Mouse (Mus musculus): ENCODE measurements around the gene Twf2. TPM values are rescaled to one million over a fixed set of nuclear protein-coding genes. Genes with fewer than 3 reads are reported as not detected.

Twf2 gene
- polyA plus RNA-seq (2016; fragmentation: Nextera tagmentation; extraction: Ambion mirVana), result 34.7 and 35.9 TPM in 2 replicates

DNA sequence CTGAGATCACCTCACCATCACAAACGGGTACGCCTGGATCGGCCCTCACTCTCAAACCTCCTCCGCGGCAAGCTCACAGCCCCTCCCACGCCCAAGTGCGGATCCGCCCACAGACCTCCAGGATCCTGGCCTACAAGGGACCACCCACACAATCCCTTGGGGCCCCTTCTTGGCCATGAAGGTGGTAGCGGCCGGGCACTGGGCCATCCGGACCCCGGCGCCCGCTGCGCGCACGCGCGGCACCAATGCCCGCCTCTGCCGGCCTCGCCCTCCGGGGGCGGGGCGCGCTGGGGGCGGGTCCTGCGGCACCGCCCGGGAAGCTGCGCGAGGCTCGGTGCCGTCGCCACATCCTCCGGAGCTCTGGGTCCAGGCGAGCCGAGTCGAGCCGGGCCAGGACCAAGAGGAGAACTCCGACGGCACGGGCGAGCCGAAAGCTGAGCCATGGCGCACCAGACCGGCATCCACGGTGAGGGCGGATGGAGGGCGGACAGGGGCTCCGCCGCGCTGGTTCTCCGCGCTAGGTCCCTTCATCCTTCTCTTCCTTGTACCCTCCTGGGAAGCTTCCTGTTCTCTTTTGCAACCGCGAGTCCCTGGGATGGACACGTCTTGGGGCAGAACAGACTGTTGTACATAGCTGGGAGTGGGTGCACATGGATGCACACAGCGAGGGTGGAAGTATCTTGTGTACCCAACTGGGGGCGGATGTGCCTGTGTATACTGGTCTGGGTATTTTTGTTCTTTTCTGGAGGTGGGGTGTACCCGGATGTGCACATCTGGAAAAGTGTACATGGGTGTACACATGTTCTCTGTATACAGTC lies at the start of gene Twf2:
TSS of gene Twf2 (plus strand) at position 290 of the 818 bp plus-strand sequence.
- Histone ChIP-seq H3K4me1 (peaks cover 66% of the 10 kb centered on the region), H3K27me3 (replicated peaks) (no peaks in the 10 kb centered on the region), H3K4me3 (peak within 1 kb of the TSS; percentile 66), H3K9ac (peak within 1 kb of the TSS; percentile 65), H3K4me2 (peak within 1 kb of the TSS; percentile 92), H3K27ac (peak within 1 kb of the TSS; percentile 63), H3K36me3 (peaks cover 3% of the 10 kb centered on the region; the same call in 1 of the 2 replicates), H3K9me3 (replicated peaks) (no peaks in the 10 kb centered on the region)
- ATAC-seq, result peak; percentile 87
- 3% methylated on average over 61 of the region's 61 CpGs for WGBS (ENCODE audit: insufficient replicate concordance)

DNA sequence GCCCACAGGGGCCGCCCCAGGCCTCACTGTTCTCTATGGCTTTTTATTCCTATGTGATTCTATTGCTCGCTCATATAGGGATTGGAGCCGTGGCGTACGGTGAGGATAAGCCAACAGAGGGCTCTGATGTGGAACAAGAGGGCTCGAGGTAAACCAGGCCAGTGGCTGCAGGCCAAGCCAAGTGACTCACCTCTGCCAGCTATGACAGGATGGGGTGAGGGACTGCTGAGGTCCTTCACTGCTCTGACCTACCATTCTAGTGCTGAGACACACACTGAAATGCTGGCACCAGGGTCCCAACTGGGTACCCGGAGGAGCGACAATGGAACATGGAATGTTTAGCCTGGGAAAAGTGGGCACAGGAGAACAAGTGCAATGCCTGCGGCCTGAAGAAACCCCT lies 48.8 kb upstream of the Twf2 start:
- Histone ChIP-seq H3K36me3 (no peaks in the 10 kb centered on the region), H3K27ac (no peak overlapping the region), H3K4me2 (no peak overlapping the region), H3K9ac (no peak overlapping the region), H3K9me3 (replicated peaks) (no peaks in the 10 kb centered on the region), H3K4me3 (no peak overlapping the region), H3K4me1 (0 out of 2 replicates have a peak, but pooled peaks cover 6% of the 10 kb centered on the region), H3K27me3 (replicated peaks) (peaks cover 33% of the 10 kb centered on the region)
- WGBS (ENCODE audit: insufficient replicate concordance), result 75% methylated on average over 9 of the region's 9 CpGs
- ATAC-seq, result no peak

DNA sequence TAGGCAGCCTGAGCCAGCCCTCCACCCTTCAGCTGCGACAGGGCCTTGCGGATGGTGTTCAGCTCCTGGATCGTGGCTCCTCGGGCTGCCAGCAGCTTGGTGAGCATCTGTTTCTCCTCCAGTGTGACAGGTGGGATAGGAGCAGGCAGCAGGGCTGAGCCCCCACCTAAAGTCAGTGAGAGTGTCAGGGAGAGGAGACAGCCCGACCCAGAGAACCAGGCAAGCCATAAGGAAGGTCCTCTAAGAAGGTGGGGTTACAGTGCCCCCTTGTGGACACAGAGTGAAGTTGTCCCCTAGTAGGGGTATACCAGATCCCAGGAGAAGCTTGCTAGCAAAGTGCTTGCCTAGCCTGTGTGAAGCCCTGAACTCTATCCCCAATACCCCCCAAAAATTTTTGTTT lies 46.5 kb upstream of the Twf2 start:
- no peak for ATAC-seq
- Histone ChIP-seq H3K9ac (no peak overlapping the region), H3K4me1 (peaks cover 12% of the 10 kb centered on the region), H3K36me3 (no peaks in the 10 kb centered on the region), H3K27me3 (replicated peaks) (peaks cover 10% of the 10 kb centered on the region), H3K4me3 (no peak overlapping the region), H3K9me3 (replicated peaks) (no peaks in the 10 kb centered on the region), H3K4me2 (peak overlapping the region; percentile 27), H3K27ac (no peak overlapping the region)
- 70% methylated on average over 5 of the region's 5 CpGs for WGBS (ENCODE audit: insufficient replicate concordance)

DNA sequence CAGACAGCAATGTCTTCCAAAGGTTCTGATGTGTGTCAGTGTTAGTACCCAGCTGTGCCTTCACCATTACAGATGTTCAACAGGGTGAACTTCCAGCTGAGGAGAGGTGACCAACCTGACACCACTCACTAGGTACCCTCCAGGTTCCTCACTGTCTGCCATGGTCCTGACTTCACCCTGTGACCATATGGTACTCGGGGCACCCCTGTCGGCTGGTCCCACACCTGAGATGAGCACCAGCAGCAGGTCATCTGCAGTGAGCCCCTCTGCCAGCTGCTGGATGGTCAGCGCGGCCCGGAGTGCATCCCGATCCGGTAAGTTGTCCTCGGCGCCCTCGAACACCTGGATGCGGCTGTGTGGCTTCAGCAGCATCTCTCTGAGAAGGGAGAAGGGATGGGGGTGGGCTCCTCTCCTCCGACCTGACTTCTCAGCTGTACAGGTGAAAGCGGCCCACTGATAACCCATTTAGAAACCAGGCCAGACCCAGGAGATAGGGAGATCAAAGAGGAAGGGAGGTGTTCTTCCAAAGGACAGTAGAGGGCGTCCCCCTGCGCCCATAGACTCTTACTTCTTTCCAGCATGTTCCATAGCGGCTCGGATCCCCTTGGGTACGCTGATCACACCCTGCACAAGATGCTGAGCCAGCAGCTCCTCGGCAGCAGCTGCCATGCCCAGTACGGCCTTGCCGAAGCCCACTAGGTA lies 45.8 kb upstream of the Twf2 start:
- no peak; the same call in 1 of the 2 replicates for ATAC-seq
- peak overlapping the region; percentile 32 for H3K4me3 ChIP-seq

GRCm38 (mm10) chr9:106157623-106157925 lies 45.3 kb upstream of the Twf2 start:
- Histone ChIP-seq H3K4me2 (peak overlapping the region; percentile 46), H3K4me3 (peak overlapping the region; percentile 32), H3K4me1 (peaks cover 12% of the 10 kb centered on the region), H3K9ac (0 out of 2 replicates have a peak overlapping the region, but pooled peaks have one; percentile 42), H3K36me3 (no peaks in the 10 kb centered on the region), H3K27ac (peak overlapping the region; percentile 59; the same call in 1 of the 2 replicates), H3K9me3 (replicated peaks) (no peaks in the 10 kb centered on the region), H3K27me3 (replicated peaks) (peaks cover 2% of the 10 kb centered on the region; the same call in 1 of the 2 replicates)
- WGBS (ENCODE audit: insufficient replicate concordance), result 76% methylated on average over 10 of the region's 10 CpGs
- peak; percentile 23; the same call in 1 of the 2 replicates for ATAC-seq

More for the DNA sequence above, 45.8 kb upstream of the Twf2 start:
- 75% methylated on average over 21 of the region's 21 CpGs for WGBS (ENCODE audit: insufficient replicate concordance)
- H3K27ac ChIP-seq, result peak overlapping the region; percentile 59; the same call in 1 of the 2 replicates
- H3K9ac ChIP-seq, result 0 out of 2 replicates have a peak overlapping the region, but pooled peaks have one; percentile 42
- no peaks in the 10 kb centered on the region for H3K36me3 ChIP-seq
- H3K27me3 ChIP-seq (replicated peaks), result peaks cover 4% of the 10 kb centered on the region
- peaks cover 12% of the 10 kb centered on the region for H3K4me1 ChIP-seq
- peak overlapping the region; percentile 46 for H3K4me2 ChIP-seq
- H3K9me3 ChIP-seq (replicated peaks), result no peaks in the 10 kb centered on the region

DNA sequence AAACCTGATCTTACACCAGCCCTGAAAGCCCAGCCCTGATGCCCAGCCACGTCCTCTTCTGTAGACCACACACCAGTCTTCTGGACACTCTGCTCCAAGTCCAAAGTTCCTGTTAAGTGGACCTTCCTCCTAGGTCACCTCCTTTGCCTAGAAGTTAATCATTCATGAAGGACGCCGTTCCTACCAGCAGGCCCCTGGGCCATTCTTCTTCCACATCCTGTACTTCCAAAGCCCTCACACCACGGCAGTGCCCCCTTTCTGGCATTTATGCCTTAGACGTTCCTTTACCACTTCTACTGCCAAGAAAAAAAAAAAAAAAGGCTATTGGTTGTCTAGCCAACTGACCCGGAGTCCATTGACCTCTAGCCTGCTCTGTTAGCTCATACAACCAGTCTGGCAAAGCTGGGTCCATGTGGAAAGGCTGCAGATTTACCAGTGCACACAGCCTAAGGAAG lies 44.8 kb upstream of the Twf2 start, which contains the start of gene Glyctk:
TSS of gene Glyctk (minus strand) at position 102 of the 455 bp plus-strand sequence.
- peaks cover 3% of the 10 kb centered on the region; the same call in 1 of the 2 replicates for H3K27me3 ChIP-seq (replicated peaks)
- 0 out of 2 replicates have a peak within 1 kb of the TSS, but pooled peaks have one; percentile 42 for H3K9ac ChIP-seq
- WGBS (ENCODE audit: insufficient replicate concordance), result 67% methylated on average over 6 of the region's 6 CpGs
- no peaks in the 10 kb centered on the region for H3K36me3 ChIP-seq
- H3K4me2 ChIP-seq, result peak within 1 kb of the TSS; percentile 46
- no peaks in the 10 kb centered on the region for H3K9me3 ChIP-seq (replicated peaks)
- peak within 1 kb of the TSS; percentile 62 for H3K27ac ChIP-seq
- peak; percentile 34 for ATAC-seq
- peaks cover 12% of the 10 kb centered on the region for H3K4me1 ChIP-seq
- peak within 1 kb of the TSS; percentile 32 for H3K4me3 ChIP-seq

GRCm38 (mm10) chr9:106159237-106159636 lies 43.7 kb upstream of the Twf2 start:
- H3K4me1 ChIP-seq, result peaks cover 12% of the 10 kb centered on the region
- no peak overlapping the region for H3K27ac ChIP-seq
- ATAC-seq, result no peak
- peak overlapping the region; percentile 74 for H3K4me2 ChIP-seq
- 81% methylated on average over 9 of the region's 9 CpGs for WGBS (ENCODE audit: insufficient replicate concordance)
- H3K36me3 ChIP-seq, result no peaks in the 10 kb centered on the region
- H3K9ac ChIP-seq, result no peak overlapping the region
- H3K9me3 ChIP-seq (replicated peaks), result no peaks in the 10 kb centered on the region
- H3K27me3 ChIP-seq (replicated peaks), result 0 out of 2 replicates have a peak, but pooled peaks cover 3% of the 10 kb centered on the region
- no peak overlapping the region for H3K4me3 ChIP-seq

DNA sequence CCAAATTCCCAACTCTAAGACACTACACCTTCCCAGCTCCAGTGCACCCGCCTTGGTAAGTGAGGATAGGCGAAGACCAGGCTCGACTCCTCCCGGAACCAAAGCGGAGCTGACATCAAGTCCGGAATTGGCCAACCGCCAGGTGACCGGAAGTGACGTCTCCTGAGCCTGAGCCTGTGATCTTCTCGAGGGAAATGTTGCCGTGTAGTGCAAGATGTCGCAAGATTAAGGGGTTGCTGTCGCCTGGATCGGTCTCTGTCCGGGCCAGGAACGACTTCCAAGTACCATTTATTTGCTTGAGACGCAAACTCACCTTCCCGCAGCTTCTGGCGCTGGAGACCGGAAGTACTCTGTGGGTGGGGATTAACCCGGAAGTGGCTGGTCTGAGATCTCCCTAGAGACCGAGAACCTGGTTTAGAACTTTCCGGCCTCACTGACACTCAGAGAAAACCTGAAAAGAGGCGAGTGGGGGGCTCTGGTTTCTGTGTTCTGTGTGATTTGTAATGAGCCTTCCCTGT lies 43.1 kb upstream of the Twf2 start:
- 0 out of 2 replicates have a peak, but pooled peaks cover 3% of the 10 kb centered on the region for H3K27me3 ChIP-seq (replicated peaks)
- peaks cover 12% of the 10 kb centered on the region for H3K4me1 ChIP-seq
- peak overlapping the region; percentile 74 for H3K4me2 ChIP-seq
- H3K9ac ChIP-seq, result peak overlapping the region; percentile 66
- H3K36me3 ChIP-seq, result no peaks in the 10 kb centered on the region
- 3% methylated on average over 24 of the region's 24 CpGs for WGBS (ENCODE audit: insufficient replicate concordance)
- H3K4me3 ChIP-seq, result peak overlapping the region; percentile 69
- H3K27ac ChIP-seq, result peak overlapping the region; percentile 80
- H3K9me3 ChIP-seq (replicated peaks), result no peaks in the 10 kb centered on the region
- peak; percentile 81 for ATAC-seq

- H3K27me3 ChIP-seq (replicated peaks), result 0 out of 2 replicates have a peak, but pooled peaks cover 3% of the 10 kb centered on the region
- H3K36me3 ChIP-seq, result no peaks in the 10 kb centered on the region
- peak overlapping the region; percentile 80 for H3K27ac ChIP-seq
- 56% methylated on average over 5 of the region's 5 CpGs for WGBS (ENCODE audit: insufficient replicate concordance)
- no peak for ATAC-seq
- H3K9ac ChIP-seq, result peak overlapping the region; percentile 66; the same call in 1 of the 2 replicates
- H3K4me3 ChIP-seq, result peak overlapping the region; percentile 69
- no peaks in the 10 kb centered on the region for H3K9me3 ChIP-seq (replicated peaks)
- H3K4me2 ChIP-seq, result peak overlapping the region; percentile 74
- H3K4me1 ChIP-seq, result peaks cover 12% of the 10 kb centered on the region
Measured at GRCm38 (mm10) chr9:106160426-106160825, 42.5 kb upstream of the Twf2 start.

- H3K27ac ChIP-seq, result no peak overlapping the region
- H3K27me3 ChIP-seq (replicated peaks), result 0 out of 2 replicates have a peak, but pooled peaks cover 3% of the 10 kb centered on the region
- H3K4me2 ChIP-seq, result no peak overlapping the region
- 38% methylated on average over 2 of the region's 2 CpGs for WGBS (ENCODE audit: insufficient replicate concordance)
- no peaks in the 10 kb centered on the region for H3K9me3 ChIP-seq (replicated peaks)
- ATAC-seq, result no peak
- H3K36me3 ChIP-seq, result no peaks in the 10 kb centered on the region
- H3K9ac ChIP-seq, result no peak overlapping the region
- H3K4me3 ChIP-seq, result no peak overlapping the region
- peaks cover 8% of the 10 kb centered on the region for H3K4me1 ChIP-seq
Measured at GRCm38 (mm10) chr9:106166709-106167108, 36.2 kb upstream of the Twf2 start.

DNA sequence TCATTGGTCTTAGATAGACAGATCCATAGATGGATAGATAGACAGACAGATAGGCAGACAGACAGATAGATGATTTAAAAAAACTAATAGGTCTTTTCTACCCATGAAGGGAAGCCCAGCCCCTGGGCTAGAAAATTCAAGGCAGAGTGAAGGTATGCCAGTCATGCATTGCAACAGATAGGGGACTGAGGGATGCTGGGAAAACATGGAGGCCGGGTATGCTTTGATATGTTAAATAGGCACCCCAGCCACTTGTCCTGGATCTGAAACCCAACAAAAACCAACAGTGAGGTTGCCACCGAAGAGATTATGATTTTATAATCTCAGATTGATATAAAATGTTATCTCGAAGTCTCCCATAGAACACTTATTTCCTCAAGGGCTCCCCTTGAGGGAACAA lies 35.7 kb upstream of the Twf2 start:
- no peak overlapping the region for H3K9ac ChIP-seq

More for the DNA sequence above, 35.7 kb upstream of the Twf2 start:
- Histone ChIP-seq H3K36me3 (no peaks in the 10 kb centered on the region), H3K27me3 (replicated peaks) (0 out of 2 replicates have a peak, but pooled peaks cover 3% of the 10 kb centered on the region), H3K4me2 (no peak overlapping the region), H3K4me3 (no peak overlapping the region), H3K27ac (no peak overlapping the region), H3K4me1 (peaks cover 12% of the 10 kb centered on the region), H3K9me3 (replicated peaks) (no peaks in the 10 kb centered on the region)
- 63% methylated on average over 3 of the region's 3 CpGs for WGBS (ENCODE audit: insufficient replicate concordance)
- no peak for ATAC-seq

Data from liver, embryonic 12.5 days (tissue).